Mouse (Mus musculus): ENCODE results near the gene Dicer1. TPM values are rescaled to one million over a fixed set of nuclear protein-coding genes. Genes with fewer than 3 reads are reported as not detected.

Gene Dicer1
- polyA plus RNA-seq, 1 experiment = 7.3 TPM

GRCm38 (mm10) chr12:104740841-104741787 is 10.6 kb downstream of the Dicer1 start:
- no peak overlapping the region for H3ac ChIP-seq (ENCODE audit: control insufficient read depth, insufficient read length, low read depth)
- H3K36me3 ChIP-seq (ENCODE audit: control insufficient read depth, insufficient read depth) = peaks cover 27% of the 10 kb centered on the region

DNA sequence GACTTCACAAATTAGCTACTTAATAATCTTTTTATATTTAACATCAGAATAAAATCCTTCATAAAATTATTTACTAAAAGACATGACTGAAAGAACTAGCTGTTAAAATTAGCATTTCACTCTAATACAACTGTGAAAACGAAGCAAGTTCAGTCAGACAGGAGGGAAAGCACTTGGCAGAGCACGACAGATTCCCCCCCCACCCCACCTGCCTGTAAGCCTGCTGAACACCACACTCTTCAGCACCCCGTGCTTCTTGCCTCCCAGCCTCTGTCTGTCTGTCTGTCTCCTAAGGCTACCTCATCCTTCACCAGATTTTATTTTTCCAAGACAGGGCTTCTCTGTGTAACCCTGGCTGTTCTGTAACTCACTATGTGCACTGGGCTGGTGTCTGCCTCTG is 12.8 kb downstream of the Dicer1 start:
- H3K27me3 ChIP-seq (ENCODE audit: control insufficient read depth, insufficient read depth, insufficient read length) = no peaks in the 10 kb centered on the region
- H3K79me3 ChIP-seq (ENCODE audit: low read depth) = peaks cover 73% of the 10 kb centered on the region
- TF ChIP-seq FOSL1 (IDR thresholded peaks at IDR 0.05; ENCODE audit: insufficient read depth, low read length, poor library complexity, severe bottlenecking) (no peak), MAX (IDR thresholded peaks at IDR 0.05) (no peak), MYOD1 (IDR thresholded peaks at IDR 0.05; ENCODE audit: control insufficient read depth, insufficient read length, low read depth) (no peak), MYOG (IDR thresholded peaks at IDR 0.05; ENCODE audit: control insufficient read depth, extremely low read depth, insufficient read length) (no peak), USF1 (IDR thresholded peaks at IDR 0.05; ENCODE audit: low read depth) (no peak), CEBPB (IDR thresholded peaks at IDR 0.05; ENCODE audit: low read depth) (no peak), CTCF (IDR thresholded peaks at IDR 0.05; ENCODE audit: control insufficient read depth, insufficient read depth, insufficient read length) (no peak)
- H3K79me2 ChIP-seq (ENCODE audit: control insufficient read depth, insufficient read depth) = peaks cover 98% of the 10 kb centered on the region
- H3K36me3 ChIP-seq (ENCODE audit: control insufficient read depth, insufficient read depth) = peaks cover 17% of the 10 kb centered on the region
- H3ac ChIP-seq (ENCODE audit: control insufficient read depth, insufficient read length, low read depth) = no peak overlapping the region
- no peak overlapping the region for H3K4me3 ChIP-seq (ENCODE audit: insufficient read depth, poor library complexity, severe bottlenecking)

More at GRCm38 (mm10) chr12:104740841-104741787, 10.6 kb downstream of the Dicer1 start:
- Histone ChIP-seq H3K27me3 (ENCODE audit: control insufficient read depth, insufficient read depth, insufficient read length) (no peaks in the 10 kb centered on the region), H3K79me3 (ENCODE audit: low read depth) (peaks cover 82% of the 10 kb centered on the region), H3K4me3 (ENCODE audit: insufficient read depth, poor library complexity, severe bottlenecking) (no peak overlapping the region), H3K79me2 (ENCODE audit: control insufficient read depth, insufficient read depth) (peaks cover 99% of the 10 kb centered on the region)
- TF ChIP-seq MYOD1 (IDR thresholded peaks at IDR 0.05; ENCODE audit: control insufficient read depth, insufficient read length, low read depth) = no peak
- TF ChIP-seq MYOG (IDR thresholded peaks at IDR 0.05; ENCODE audit: control insufficient read depth, extremely low read depth, insufficient read length) = no peak
- TF ChIP-seq USF1 (IDR thresholded peaks at IDR 0.05; ENCODE audit: low read depth) = no peak
- TF ChIP-seq CTCF (IDR thresholded peaks at IDR 0.05; ENCODE audit: control insufficient read depth, insufficient read depth, insufficient read length) = no peak
- TF ChIP-seq FOSL1 (IDR thresholded peaks at IDR 0.05; ENCODE audit: insufficient read depth, low read length, poor library complexity, severe bottlenecking) = no peak
- no peak for TF ChIP-seq CEBPB (IDR thresholded peaks at IDR 0.05; ENCODE audit: low read depth)
- TF ChIP-seq MAX (IDR thresholded peaks at IDR 0.05) = no peak

- Histone ChIP-seq H3K36me3 (ENCODE audit: control insufficient read depth, insufficient read depth) (peaks cover 17% of the 10 kb centered on the region), H3K79me2 (ENCODE audit: control insufficient read depth, insufficient read depth) (peaks cover 98% of the 10 kb centered on the region), H3K79me3 (ENCODE audit: low read depth) (peaks cover 71% of the 10 kb centered on the region), H3K27me3 (ENCODE audit: control insufficient read depth, insufficient read depth, insufficient read length) (no peaks in the 10 kb centered on the region), H3ac (ENCODE audit: control insufficient read depth, insufficient read length, low read depth) (no peak overlapping the region), H3K4me3 (ENCODE audit: insufficient read depth, poor library complexity, severe bottlenecking) (no peak overlapping the region)
- TF ChIP-seq CTCF (IDR thresholded peaks at IDR 0.05; ENCODE audit: control insufficient read depth, insufficient read depth, insufficient read length) = no peak
- no peak for TF ChIP-seq MYOD1 (IDR thresholded peaks at IDR 0.05; ENCODE audit: control insufficient read depth, insufficient read length, low read depth)
- TF ChIP-seq FOSL1 (IDR thresholded peaks at IDR 0.05; ENCODE audit: insufficient read depth, low read length, poor library complexity, severe bottlenecking) = no peak
- TF ChIP-seq MAX (IDR thresholded peaks at IDR 0.05) = no peak
- TF ChIP-seq CEBPB (IDR thresholded peaks at IDR 0.05; ENCODE audit: low read depth) = no peak
- no peak for TF ChIP-seq USF1 (IDR thresholded peaks at IDR 0.05; ENCODE audit: low read depth)
- no peak for TF ChIP-seq MYOG (IDR thresholded peaks at IDR 0.05; ENCODE audit: control insufficient read depth, extremely low read depth, insufficient read length)
These were observed 13.3 kb downstream of the Dicer1 start for GRCm38 (mm10) chr12:104738446-104738845.

DNA sequence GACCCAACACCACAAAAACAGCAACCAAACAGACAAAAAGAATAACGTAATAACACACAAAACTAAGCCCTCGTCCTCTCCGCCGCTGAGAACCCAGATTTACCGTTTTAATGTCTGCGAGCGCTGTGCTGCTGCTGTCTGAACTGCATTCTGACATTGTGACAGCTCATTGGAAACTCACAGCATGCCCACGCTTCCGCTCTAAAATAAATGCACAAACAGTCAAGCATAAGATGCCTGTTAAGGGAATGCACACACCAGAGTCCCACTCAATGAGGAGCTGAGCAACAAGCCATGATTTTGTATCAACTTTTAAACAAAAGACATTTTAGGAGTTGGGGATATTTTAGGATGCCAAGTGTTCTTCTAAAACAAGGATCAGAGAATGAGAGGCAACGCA is 14.1 kb downstream of the Dicer1 start:
- TF ChIP-seq MYOD1 (IDR thresholded peaks at IDR 0.05; ENCODE audit: control insufficient read depth, insufficient read length, low read depth) = no peak
- no peak for TF ChIP-seq USF1 (IDR thresholded peaks at IDR 0.05; ENCODE audit: low read depth)
- no peak for TF ChIP-seq MYOG (IDR thresholded peaks at IDR 0.05; ENCODE audit: control insufficient read depth, extremely low read depth, insufficient read length)
- TF ChIP-seq CTCF (IDR thresholded peaks at IDR 0.05; ENCODE audit: control insufficient read depth, insufficient read depth, insufficient read length) = no peak
- no peak for TF ChIP-seq MAX (IDR thresholded peaks at IDR 0.05)
- TF ChIP-seq CEBPB (IDR thresholded peaks at IDR 0.05; ENCODE audit: low read depth) = no peak
- TF ChIP-seq FOSL1 (IDR thresholded peaks at IDR 0.05; ENCODE audit: insufficient read depth, low read length, poor library complexity, severe bottlenecking) = no peak
- H3K36me3 ChIP-seq (ENCODE audit: control insufficient read depth, insufficient read depth) = peaks cover 19% of the 10 kb centered on the region
- peaks cover 68% of the 10 kb centered on the region for H3K79me3 ChIP-seq (ENCODE audit: low read depth)
- H3K4me3 ChIP-seq (ENCODE audit: insufficient read depth, poor library complexity, severe bottlenecking) = no peak overlapping the region
- H3ac ChIP-seq (ENCODE audit: control insufficient read depth, insufficient read length, low read depth) = no peak overlapping the region
- peaks cover 98% of the 10 kb centered on the region for H3K79me2 ChIP-seq (ENCODE audit: control insufficient read depth, insufficient read depth)
- no peaks in the 10 kb centered on the region for H3K27me3 ChIP-seq (ENCODE audit: control insufficient read depth, insufficient read depth, insufficient read length)

DNA sequence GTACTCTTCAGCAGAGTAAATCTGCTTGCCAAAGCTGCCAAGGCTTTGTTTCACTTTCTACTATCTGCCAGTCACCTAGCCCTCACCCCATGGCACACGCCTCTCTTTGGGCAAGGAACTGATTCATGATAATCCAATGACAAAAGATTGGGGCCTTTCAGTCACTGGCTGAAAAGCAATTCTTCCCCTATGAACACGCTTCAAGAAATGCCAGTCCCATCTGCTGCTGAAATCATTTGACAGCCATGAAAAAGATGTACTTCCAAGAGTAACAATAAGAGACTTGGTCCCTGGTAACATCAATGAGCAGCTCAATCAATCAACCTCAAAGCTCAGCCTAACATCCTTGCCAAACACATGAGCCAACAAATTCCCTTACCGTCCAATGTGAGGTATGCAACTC is 15.8 kb downstream of the Dicer1 start:
- Histone ChIP-seq H3K79me3 (ENCODE audit: low read depth) (peaks cover 52% of the 10 kb centered on the region), H3K36me3 (ENCODE audit: control insufficient read depth, insufficient read depth) (peaks cover 34% of the 10 kb centered on the region), H3ac (ENCODE audit: control insufficient read depth, insufficient read length, low read depth) (no peak overlapping the region), H3K27me3 (ENCODE audit: control insufficient read depth, insufficient read depth, insufficient read length) (no peaks in the 10 kb centered on the region), H3K4me3 (ENCODE audit: insufficient read depth, poor library complexity, severe bottlenecking) (no peak overlapping the region), H3K79me2 (ENCODE audit: control insufficient read depth, insufficient read depth) (peaks cover 84% of the 10 kb centered on the region)
- TF ChIP-seq MYOD1 (IDR thresholded peaks at IDR 0.05; ENCODE audit: control insufficient read depth, insufficient read length, low read depth) (no peak), MYOG (IDR thresholded peaks at IDR 0.05; ENCODE audit: control insufficient read depth, extremely low read depth, insufficient read length) (no peak)
